Mouse (Mus musculus): Measurements from ENCODE around the gene Slc10a4. TPM values are rescaled to one million over a fixed set of nuclear protein-coding genes. Genes with fewer than 3 reads are reported as not detected.
"Not testable (repeated sequence)": the region's sequence is repeated elsewhere in the genome, so short reads cannot be mapped to it uniquely, and the experiment has no call there.

Gene Slc10a4
- polyA plus RNA-seq, 1 experiment, result 0.35 TPM

GRCm38 (mm10) chr5:73007582-73007959 is 888 bp downstream of the Slc10a4 start:
- TF ChIP-seq MYOG (IDR thresholded peaks at IDR 0.05; ENCODE audit: control insufficient read depth in 1 of 3, insufficient read depth in 1 of 3, insufficient read length in 2 of 3, low read depth in 2 of 3) (no peak), TCF12 (IDR thresholded peaks at IDR 0.05; ENCODE audit: insufficient read depth, poor library complexity, severe bottlenecking) (no peak), TCF3 (IDR thresholded peaks at IDR 0.05; ENCODE audit: insufficient read length, low read depth) (no peak), USF1 (IDR thresholded peaks at IDR 0.05; ENCODE audit: low read depth) (no peak), POLR2A (IDR thresholded peaks at IDR 0.05; ENCODE audit: insufficient read length, low read depth) (no peak), REST (IDR thresholded peaks at IDR 0.05; ENCODE audit: insufficient read depth, insufficient read length) (no peak), MAX (IDR thresholded peaks at IDR 0.05; ENCODE audit: low read depth) (no peak), E2F4 (IDR thresholded peaks at IDR 0.05; ENCODE audit: insufficient read depth) (no peak), MYOD1 (IDR thresholded peaks at IDR 0.05; ENCODE audit: control insufficient read depth in 1 of 3, insufficient read length in 2 of 3, low read depth in 2 of 3) (no peak), SRF (IDR thresholded peaks at IDR 0.05; ENCODE audit: control insufficient read depth, insufficient read length, low read depth) (no peak), CEBPB (IDR thresholded peaks at IDR 0.05; ENCODE audit: insufficient read depth, poor library complexity, severe bottlenecking) (no peak), POLR2AphosphoS2 (IDR thresholded peaks at IDR 0.05; ENCODE audit: insufficient read length, low read depth) (no peak)
- Histone ChIP-seq H3K79me2 (ENCODE audit: control insufficient read depth, insufficient read depth) (no peaks in the 10 kb centered on the region), H3K4me2 (ENCODE audit: low read depth) (no peak overlapping the region), H3ac (ENCODE audit: control insufficient read depth, insufficient read length) (no peak overlapping the region), H3K4me3 (no peak overlapping the region), H3K27me3 (ENCODE audit: control insufficient read depth, insufficient read depth, insufficient read length) (peaks cover 11% of the 10 kb centered on the region), H3K36me3 (ENCODE audit: control insufficient read depth, insufficient read depth) (no peaks in the 10 kb centered on the region)

- not testable (repeated sequence) for H3K79me2 ChIP-seq (ENCODE audit: control insufficient read depth, insufficient read depth); H3K4me2 ChIP-seq (ENCODE audit: low read depth); H3K4me3 ChIP-seq; H3ac ChIP-seq (ENCODE audit: control insufficient read depth, insufficient read length); H3K36me3 ChIP-seq (ENCODE audit: control insufficient read depth, insufficient read depth)
- H3K27me3 ChIP-seq (ENCODE audit: control insufficient read depth, insufficient read depth, insufficient read length), result peaks cover 11% of the 10 kb centered on the region
Observed at GRCm38 (mm10) chr5:73008230-73008629, 1.5 kb downstream of the Slc10a4 start.

GRCm38 (mm10) chr5:73011806-73012205 is 5.1 kb downstream of the Slc10a4 start:
- peaks cover 11% of the 10 kb centered on the region for H3K27me3 ChIP-seq (ENCODE audit: control insufficient read depth, insufficient read depth, insufficient read length)
- H3K79me2 ChIP-seq (ENCODE audit: control insufficient read depth, insufficient read depth); H3K4me3 ChIP-seq: not testable (repeated sequence)

GRCm38 (mm10) chr5:73012884-73013610 is 6.4 kb downstream of the Slc10a4 start:
- H3ac ChIP-seq (ENCODE audit: control insufficient read depth, insufficient read length); H3K27me3 ChIP-seq (ENCODE audit: control insufficient read depth, insufficient read depth, insufficient read length); H3K79me2 ChIP-seq (ENCODE audit: control insufficient read depth, insufficient read depth); H3K4me2 ChIP-seq (ENCODE audit: low read depth); H3K4me3 ChIP-seq; H3K36me3 ChIP-seq (ENCODE audit: control insufficient read depth, insufficient read depth): not testable (repeated sequence)

More at GRCm38 (mm10) chr5:73011806-73012205, 5.1 kb downstream of the Slc10a4 start:
- H3ac ChIP-seq (ENCODE audit: control insufficient read depth, insufficient read length); H3K36me3 ChIP-seq (ENCODE audit: control insufficient read depth, insufficient read depth); H3K4me2 ChIP-seq (ENCODE audit: low read depth): not testable (repeated sequence)

- not testable (repeated sequence) for H3K4me3 ChIP-seq; H3ac ChIP-seq (ENCODE audit: control insufficient read depth, insufficient read length); H3K36me3 ChIP-seq (ENCODE audit: control insufficient read depth, insufficient read depth); H3K27me3 ChIP-seq (ENCODE audit: control insufficient read depth, insufficient read depth, insufficient read length); H3K79me2 ChIP-seq (ENCODE audit: control insufficient read depth, insufficient read depth); H3K4me2 ChIP-seq (ENCODE audit: low read depth)
Observed at GRCm38 (mm10) chr5:73013611-73014287, 7.1 kb downstream of the Slc10a4 start.

- no peak overlapping the region for H3K4me2 ChIP-seq (ENCODE audit: low read depth)
- no peak overlapping the region for H3K4me3 ChIP-seq
- H3K36me3 ChIP-seq (ENCODE audit: control insufficient read depth, insufficient read depth), result no peaks in the 10 kb centered on the region
- peaks cover 4% of the 10 kb centered on the region for H3K27me3 ChIP-seq (ENCODE audit: control insufficient read depth, insufficient read depth, insufficient read length)
- H3K79me2 ChIP-seq (ENCODE audit: control insufficient read depth, insufficient read depth), result no peaks in the 10 kb centered on the region
- TF ChIP-seq TCF3 (IDR thresholded peaks at IDR 0.05; ENCODE audit: insufficient read length, low read depth) (no peak), CEBPB (IDR thresholded peaks at IDR 0.05; ENCODE audit: insufficient read depth, poor library complexity, severe bottlenecking) (no peak), E2F4 (IDR thresholded peaks at IDR 0.05; ENCODE audit: insufficient read depth) (no peak), TCF12 (IDR thresholded peaks at IDR 0.05; ENCODE audit: insufficient read depth, poor library complexity, severe bottlenecking) (no peak), MYOD1 (IDR thresholded peaks at IDR 0.05; ENCODE audit: control insufficient read depth in 1 of 3, insufficient read length in 2 of 3, low read depth in 2 of 3) (no peak), POLR2A (IDR thresholded peaks at IDR 0.05; ENCODE audit: insufficient read length, low read depth) (no peak), MAX (IDR thresholded peaks at IDR 0.05; ENCODE audit: low read depth) (no peak), USF1 (IDR thresholded peaks at IDR 0.05; ENCODE audit: low read depth) (no peak), REST (IDR thresholded peaks at IDR 0.05; ENCODE audit: insufficient read depth, insufficient read length) (no peak), POLR2AphosphoS2 (IDR thresholded peaks at IDR 0.05; ENCODE audit: insufficient read length, low read depth) (no peak)
- H3ac ChIP-seq (ENCODE audit: control insufficient read depth, insufficient read length), result no peak overlapping the region
Observed at GRCm38 (mm10) chr5:73014745-73015144, 8.1 kb downstream of the Slc10a4 start.
